Mouse (Mus musculus) CH12.LX (cell line): ENCODE measurements around the gene Marcksl1.

Experiments used
- CHD1 ChIP-seq: IDR thresholded peaks from 2 replicates; pipeline ENCODE4 v1.6.1; 2012; ENCODE audit warnings: low read depth, low read length, improper control_type of control experiment, inconsistent platforms
- CTCF ChIP-seq, 2 experiments: IDR thresholded peaks in 1 of 2; conservative IDR thresholded peaks in 1 of 2; 2 replicates each; pipeline ENCODE4 v1.5.1; 2011 to 2012; ENCODE audit warnings: low read depth in 2 of 2, low read length in 2 of 2, improper control_type of control experiment in 1 of 2, inconsistent platforms in 1 of 2, mild to moderate bottlenecking in 1 of 2, moderate library complexity in 1 of 2
- ELF1 ChIP-seq: IDR thresholded peaks from 2 replicates; pipeline ENCODE4 v1.6.1; 2014; ENCODE audit warnings: low read depth, mild to moderate bottlenecking, inconsistent platforms, low read length, improper control_type of control experiment
- ETS1 ChIP-seq: conservative IDR thresholded peaks from 2 replicates; pipeline ENCODE4 v1.6.1; 2012; ENCODE audit warnings: low read depth, mild to moderate bottlenecking, inconsistent platforms, low read length, improper control_type of control experiment, moderate library complexity
- GABPA ChIP-seq: IDR thresholded peaks from 2 replicates; pipeline ENCODE4 v1.6.1; 2012; ENCODE audit warnings: low read depth, low read length, improper control_type of control experiment, inconsistent platforms; ENCODE audit not compliant: insufficient replicate concordance
- MAX ChIP-seq: IDR thresholded peaks from 2 replicates; pipeline ENCODE4 v1.6.1; 2011; ENCODE audit warnings: low read length, improper control_type of control experiment
- POLR2A ChIP-seq: IDR thresholded peaks from 2 replicates; pipeline ENCODE4 v1.6.1; 2011; ENCODE audit warnings: low read depth, mild to moderate bottlenecking, improper control_type of control experiment, low read length
- SIN3A ChIP-seq: IDR thresholded peaks from 2 replicates; pipeline ENCODE4 v1.6.1; 2012; ENCODE audit warnings: low read length, improper control_type of control experiment, inconsistent platforms
- TBP ChIP-seq: conservative IDR thresholded peaks from 2 replicates; pipeline ENCODE4 v1.6.1; 2011; ENCODE audit warnings: low read depth, low read length, improper control_type of control experiment
- USF1 ChIP-seq: IDR thresholded peaks from 2 replicates; pipeline ENCODE4 v1.6.1; 2014; ENCODE audit warnings: low read depth, mild to moderate bottlenecking, inconsistent platforms, low read length, improper control_type of control experiment

GRCm38 (mm10) chr4:129500017-129500416 is 13.4 kb upstream of the Marcksl1 start:
- TF ChIP-seq ELF1: no peak
- no peak for TF ChIP-seq ETS1
- TF ChIP-seq MAX: no peak
- no peak for TF ChIP-seq POLR2A
- no peak for TF ChIP-seq CTCF (conservative IDR thresholded peaks at IDR 0.05 in 1 of 2, IDR thresholded peaks at IDR 0.05 in 1 of 2; ENCODE audit: low read depth in 2 of 2, low read length in 2 of 2)
- no peak for TF ChIP-seq USF1
- TF ChIP-seq GABPA: no peak
- no peak for TF ChIP-seq CHD1
- no peak for TF ChIP-seq SIN3A
- TF ChIP-seq TBP: no peak
